Mouse (Mus musculus): Measurements from ENCODE around the gene Gm5926.
"Not testable (repeated sequence)": the region's sequence is repeated elsewhere in the genome, so short reads cannot be mapped to it uniquely, and the experiment has no call there.

Gm5926 gene

GRCm38 (mm10) chrX:32650416-32650815 is at the start of gene Gm5926:
TSS of gene Gm5926 (plus strand) at chrX:32650716.
- DNase-seq (ENCODE audit: low read depth): not testable (repeated sequence)

DNA sequence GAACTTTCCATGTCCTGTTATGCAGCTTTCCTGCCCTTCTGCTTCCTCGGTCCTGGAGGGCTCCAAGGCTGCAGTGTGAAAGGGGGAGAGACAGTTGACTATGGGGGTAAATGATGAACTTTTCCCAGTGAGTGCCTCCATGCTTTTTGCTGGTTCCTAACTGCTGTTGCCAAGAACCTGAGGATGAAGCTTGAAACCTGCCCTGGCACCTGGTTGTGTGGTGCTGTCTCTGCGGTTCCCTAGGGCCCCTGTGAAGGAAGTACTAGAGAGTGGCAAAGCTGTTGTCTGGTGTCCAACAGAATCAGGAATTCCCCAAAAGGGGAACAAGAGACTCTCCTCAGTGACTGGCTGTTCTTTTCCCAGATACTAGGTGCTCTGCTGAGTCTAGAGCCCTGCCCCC is 49.5 kb upstream of the Gm5926 start:
- DNase-seq (ENCODE audit: low read depth): not testable (repeated sequence)

- not testable (repeated sequence) for DNase-seq (ENCODE audit: low read depth)
Measured at GRCm38 (mm10) chrX:32601425-32601824, 49.1 kb upstream of the Gm5926 start.
